Mouse (Mus musculus): ENCODE data around the gene Ehbp1l1. TPM values are rescaled to one million over a fixed set of nuclear protein-coding genes. Genes with fewer than 3 reads are reported as not detected.
"Not testable (repeated sequence)": the region's sequence is repeated elsewhere in the genome, so short reads cannot be mapped to it uniquely, and the experiment has no call there.

Gene Ehbp1l1
- total RNA-seq, 1 experiment from 2014 or later = 40.9 TPM

DNA sequence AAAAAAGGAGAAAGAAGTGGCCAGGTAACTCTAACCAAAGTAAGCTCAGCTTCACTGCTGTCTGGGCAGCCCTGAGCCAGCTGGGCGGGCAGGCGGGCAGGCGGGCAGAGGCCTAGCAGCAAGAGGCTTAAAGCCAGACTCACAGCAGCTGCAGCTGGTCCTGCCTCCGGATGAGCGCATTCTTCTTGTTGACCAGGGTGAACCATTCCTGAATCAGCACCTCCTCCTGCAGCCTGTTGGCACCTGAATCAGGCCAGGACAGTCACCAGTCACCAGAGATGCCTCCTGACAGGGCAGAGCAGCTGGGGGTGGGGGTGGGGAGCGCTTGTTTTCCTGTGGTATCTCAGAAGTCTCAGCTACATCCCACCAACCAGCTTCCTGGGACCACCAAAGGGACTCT lies 16.0 kb downstream of the Ehbp1l1 start:
- DNase-seq = no peak

DNA sequence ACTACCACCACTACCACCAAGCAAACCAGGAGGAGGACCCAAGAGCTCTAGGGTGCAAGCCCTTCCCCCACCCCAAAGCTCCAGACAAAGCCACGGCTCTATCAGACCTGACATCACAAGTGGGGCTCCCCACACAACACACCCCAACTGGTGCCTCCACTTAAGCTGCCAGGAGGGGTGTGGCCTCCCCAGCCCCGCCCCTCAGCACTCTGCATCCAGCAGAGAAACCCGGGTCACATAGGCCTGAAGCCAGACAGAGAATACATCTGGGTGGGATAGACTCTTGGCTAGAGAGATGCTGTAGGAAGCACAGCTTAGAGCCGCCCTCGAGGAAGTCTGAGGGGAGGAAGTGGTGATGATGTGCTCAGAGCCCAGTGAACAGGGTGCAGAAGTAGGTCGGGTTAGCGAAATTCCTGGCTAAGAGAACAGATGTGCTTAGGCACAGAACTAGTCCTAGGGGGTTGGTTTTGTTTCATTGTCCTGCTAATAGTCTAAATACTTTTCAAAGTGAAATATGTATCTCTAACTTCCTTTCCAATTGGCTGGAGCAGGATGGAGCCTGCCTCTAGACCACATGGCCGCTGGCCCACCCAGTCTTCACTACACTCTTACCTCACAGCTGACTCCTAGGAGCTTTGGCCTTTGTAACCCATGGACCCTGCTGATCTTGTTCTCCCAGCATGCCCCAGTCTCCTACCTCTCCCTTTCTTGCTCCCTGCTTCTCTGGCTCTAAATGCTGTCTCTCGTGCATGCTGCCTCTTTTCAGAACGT lies 21.1 kb downstream of the Ehbp1l1 start:
- DNase-seq = no peak

DNA sequence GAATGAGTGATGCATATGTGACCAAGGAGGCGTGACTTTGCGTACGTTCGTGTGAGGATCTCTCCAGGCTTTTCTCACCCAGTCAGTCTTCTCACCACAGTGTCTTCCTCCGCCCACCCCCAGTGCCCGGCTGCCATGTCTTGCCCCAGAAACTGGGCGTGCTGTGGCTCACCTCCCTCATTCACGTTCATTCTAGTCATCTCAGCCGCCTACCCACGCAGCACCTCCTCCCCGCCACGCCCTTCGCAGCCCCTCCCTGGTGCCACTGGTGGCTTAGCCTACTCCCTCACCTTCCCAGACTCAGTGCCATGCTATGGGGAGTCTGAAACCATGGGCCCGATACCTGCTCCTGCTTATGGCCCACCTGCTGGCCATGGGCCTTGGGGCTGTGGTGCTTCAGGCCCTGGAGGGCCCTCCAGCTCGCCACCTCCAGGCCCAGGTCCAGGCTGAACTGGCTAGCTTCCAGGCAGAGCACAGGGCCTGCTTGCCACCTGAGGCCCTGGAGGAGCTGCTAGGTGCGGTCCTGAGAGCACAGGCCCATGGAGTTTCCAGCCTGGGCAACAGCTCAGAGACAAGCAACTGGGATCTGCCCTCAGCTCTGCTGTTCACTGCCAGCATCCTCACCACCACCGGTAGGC lies 21.8 kb downstream of the Ehbp1l1 start, which contains the start of gene Kcnk7:
Gene Kcnk7, plus strand, starts transcription at position 205 of the 638 bp plus-strand sequence.
- no peak for DNase-seq

DNA sequence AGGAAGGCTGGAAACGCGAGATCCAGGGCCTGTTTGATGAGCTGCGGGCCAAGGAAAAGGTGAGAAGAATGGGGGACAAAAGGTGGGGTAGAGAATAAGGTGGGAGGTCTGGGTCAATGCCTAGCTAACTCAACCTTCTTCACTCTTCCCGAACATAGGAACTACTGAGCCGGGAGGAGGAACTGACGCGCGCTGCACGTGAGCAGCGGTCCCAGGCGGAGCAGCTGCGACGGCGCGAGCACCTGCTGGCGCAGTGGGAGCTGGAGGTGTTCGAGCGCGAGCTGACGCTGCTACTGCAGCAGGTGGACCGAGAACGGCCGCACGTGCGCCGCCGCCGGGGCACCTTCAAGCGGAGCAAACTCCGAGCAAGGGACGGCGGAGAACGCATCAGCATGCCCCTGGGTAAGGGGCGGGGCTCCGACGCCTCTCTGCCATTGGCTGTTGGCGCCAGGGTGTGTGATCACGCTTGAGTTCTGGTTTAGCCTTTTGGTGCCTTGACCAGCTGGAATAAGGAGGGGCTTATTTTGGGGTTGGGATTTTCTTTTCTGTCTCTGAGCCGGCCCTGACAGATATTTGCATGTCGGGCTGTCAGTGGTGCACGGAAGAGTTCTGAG lies 30.2 kb downstream of the Ehbp1l1 start:
- no peak for DNase-seq

DNA sequence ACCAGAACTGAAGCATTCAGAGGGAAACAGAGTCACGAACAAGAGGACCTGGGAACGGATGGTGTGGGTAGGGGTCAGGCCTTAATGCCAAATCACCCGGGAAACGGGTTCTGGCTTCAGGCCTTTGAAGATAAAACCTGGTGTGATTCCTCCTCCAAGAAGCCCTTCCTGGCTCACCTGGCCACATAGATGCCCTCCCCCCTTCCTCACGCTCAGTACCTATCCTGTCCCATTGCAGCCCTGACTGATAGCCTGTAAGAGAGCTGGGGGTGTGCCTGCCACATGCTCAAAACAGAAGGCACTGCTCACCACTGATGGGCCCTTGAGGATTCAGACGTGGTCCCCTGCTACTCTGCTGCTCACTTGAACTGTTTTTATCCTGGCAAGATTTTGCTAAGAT lies 32.3 kb downstream of the Ehbp1l1 start:
- DNase-seq = no peak

DNA sequence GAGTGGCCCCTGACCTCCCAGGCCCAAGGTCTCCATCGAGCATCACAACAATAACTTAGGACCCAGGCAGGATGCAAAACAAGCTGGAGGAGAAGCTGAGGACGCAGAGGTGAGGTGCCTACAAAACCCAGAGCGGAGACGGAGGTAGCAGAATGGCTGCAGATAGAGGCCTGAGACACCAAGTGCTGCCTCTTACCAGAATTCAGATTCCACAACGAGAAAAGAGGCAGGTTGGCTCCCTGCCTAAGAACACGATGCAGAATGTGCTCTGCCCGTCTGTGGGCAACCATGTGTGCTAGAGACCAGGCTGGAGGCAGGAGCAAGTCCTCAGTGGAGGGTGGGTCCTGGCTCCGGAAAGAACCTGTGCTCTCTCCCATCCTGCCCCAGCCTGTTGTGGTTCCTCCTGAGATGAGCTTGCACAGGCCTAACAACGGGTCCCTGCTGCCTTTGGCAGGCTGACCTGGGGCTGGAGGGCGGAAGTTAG lies 33.2 kb downstream of the Ehbp1l1 start:
- DNase-seq = no peak

DNA sequence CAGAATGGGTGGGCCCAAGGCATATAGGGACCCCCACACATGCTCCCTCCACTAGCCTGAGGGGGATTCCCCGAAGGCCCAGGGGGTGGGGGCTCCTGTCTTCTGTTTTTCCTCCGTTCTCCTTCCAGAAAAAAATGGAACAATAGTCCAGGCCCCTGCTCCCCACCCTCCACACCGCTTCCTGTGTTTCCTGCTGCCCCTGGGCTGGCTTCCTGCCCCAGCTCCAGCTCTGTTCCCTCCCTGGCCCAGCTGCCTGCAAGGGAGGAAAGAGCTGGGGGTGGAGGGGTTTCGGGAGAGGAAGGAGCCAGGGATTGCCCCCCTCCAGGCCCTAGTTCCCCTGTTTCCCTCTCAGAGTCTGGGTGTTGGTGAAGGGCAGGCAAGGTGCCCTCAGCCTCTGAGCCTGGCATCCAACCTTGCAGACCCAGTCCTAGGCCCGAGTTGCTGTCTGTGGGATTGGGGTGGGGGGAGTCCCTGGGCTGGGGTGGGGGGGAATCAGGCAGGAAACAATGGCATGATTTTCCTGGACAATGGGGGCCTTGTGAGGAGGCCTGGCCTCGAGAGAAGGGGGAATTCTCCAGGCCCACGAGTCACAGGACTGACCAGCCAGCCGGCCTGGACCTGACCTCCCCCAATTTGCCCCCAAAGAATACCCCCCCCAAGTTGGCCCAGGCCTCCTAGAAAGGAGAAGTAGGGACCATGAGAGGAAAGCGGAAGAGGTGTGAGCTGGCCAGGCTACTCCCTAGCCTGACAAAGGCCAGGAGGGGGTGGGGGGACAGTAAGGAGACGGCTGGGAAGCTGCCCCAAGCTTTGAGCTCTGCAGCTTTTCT lies 33.8 kb downstream of the Ehbp1l1 start:
- DNase-seq = peak; percentile 46

DNA sequence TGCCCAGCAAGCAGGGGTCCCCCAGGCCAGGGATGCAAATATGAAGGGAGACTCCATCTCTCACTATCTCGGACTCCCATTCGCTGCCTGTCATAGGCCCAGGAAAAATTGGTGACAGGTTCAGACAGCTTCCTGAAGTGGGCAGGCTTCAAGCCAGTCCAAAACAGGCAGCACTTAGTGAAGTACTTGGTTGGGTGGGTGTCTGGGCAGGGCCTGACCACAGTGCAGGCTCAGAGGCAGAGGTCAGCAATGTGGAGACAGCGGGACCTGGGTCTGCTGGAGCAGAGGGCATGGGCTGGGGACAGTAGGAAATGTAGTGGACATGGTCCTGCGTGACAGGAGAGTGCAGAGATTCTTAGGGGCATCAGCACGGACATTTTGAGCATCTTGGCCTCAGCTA lies 34.5 kb downstream of the Ehbp1l1 start:
- no peak for DNase-seq

DNA sequence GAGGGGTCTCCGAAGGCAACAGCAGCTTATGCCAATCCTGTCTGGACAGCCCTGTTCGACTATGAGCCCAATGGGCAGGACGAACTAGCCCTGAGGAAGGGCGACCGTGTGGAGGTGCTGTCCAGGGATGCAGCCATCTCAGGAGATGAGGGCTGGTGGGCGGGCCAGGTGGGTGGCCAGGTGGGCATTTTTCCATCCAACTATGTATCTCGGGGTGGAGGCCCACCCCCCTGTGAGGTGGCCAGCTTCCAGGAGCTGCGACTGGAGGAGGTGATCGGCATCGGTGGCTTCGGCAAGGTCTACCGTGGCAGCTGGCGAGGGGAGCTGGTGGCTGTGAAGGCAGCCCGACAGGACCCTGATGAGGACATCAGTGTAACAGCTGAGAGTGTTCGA lies 35.8 kb downstream of the Ehbp1l1 start:
- no peak for DNase-seq

DNA sequence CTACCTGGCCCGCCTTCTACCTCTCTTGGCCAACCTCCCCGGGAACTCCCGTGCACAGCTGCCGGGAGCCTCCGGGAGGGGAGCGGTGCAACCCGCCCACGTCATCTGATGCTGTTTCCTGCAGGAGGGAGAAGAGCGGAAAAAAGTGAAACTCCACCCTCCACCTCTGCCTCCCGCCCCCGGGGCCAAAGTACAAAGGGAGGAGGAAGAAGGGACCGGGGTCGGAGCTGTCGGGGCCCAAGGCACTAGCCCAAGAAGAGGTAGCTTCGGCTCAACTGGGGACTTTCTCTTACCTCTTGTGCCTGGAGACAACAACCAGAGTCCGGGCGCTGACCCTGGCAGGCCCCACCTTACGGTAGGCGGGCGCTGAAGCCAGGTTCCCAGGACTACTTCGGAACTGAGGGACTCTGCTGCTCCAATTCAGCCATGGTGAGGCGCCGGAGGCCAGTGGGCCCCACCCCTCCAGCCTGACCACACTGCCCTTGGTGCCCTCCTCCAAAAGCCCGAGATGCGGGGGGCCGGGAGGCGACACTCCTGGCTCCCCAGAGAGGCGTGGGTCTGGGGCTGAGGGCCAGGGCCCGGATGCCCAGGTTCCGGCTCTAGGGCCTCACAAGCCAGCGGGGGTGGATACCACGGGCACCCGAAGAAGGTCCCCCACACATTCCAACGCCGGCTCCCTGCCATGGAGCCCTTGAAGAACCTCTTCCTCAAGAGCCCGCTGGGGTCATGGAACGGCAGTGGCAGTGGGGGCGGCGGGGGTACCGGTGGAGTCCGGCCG lies 36.4 kb downstream of the Ehbp1l1 start:
- DNase-seq = peak; percentile 87

DNA sequence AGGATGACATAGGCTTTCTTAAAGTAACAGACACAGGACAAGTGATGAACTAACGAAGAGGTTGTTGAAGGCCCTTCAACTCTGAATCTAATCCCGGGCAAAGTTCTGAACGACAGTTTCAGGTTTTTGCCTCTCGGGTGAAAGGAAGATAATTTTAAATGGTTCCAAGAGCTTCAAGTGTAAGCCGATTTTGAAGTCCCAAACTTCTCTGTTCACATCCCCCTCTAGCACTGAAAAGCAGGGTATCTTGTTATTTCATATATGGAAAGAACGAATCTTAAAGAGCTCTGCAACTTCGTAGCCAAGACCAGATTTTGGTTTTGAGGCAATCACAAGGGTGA lies 37.1 kb downstream of the Ehbp1l1 start:
- DNase-seq = no peak

DNA sequence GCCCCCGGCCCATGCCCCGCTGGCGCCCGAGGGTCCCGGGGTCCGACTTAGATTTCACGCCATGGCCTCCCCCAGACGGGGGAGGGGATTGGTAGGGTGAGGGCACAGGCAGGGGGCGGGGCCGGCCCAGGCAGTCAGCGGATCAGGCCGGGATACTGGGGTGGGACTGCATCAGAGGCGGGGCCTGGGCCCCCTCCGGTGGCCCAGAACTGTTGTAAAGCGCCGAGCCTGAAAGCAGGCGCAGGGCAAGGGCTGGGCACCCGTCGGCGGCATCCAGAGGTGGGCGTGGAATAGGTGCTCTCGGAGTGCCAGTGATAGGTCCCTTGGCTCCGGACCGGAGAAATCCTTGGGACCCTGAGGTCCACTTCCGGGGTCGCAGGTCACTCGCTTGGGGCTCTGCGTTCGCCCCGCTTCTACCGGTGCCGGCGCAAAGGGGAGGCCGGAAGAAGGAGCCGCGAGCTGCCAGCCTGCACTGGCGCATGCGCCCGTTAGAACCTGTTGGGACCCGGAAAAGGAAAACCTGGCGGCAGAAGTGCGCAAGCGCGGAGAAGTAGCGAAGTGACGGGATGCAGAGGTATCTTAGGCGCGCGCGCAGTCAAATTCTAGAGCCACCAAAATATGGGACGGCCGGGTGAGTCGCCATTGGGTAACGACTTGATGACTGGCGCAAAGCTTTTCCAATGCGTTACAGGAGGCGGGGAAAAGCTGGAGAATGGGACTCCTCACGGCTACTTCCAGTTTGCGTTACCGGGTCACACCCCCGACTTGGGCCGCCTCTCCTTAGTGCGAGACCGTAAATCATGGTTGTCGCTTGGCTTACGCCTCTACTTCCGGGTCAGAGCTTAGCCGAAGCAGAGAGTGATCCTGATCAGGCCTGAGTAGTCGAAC lies 37.7 kb downstream of the Ehbp1l1 start, which contains the start of the genes Map3k11 and Pcnx3:
Gene Map3k11, plus strand, starts transcription at position 543 of the 888 bp plus-strand sequence.
Gene Pcnx3, minus strand, starts transcription at position 709 of the 888 bp plus-strand sequence.
- DNase-seq = peak; percentile 95

DNA sequence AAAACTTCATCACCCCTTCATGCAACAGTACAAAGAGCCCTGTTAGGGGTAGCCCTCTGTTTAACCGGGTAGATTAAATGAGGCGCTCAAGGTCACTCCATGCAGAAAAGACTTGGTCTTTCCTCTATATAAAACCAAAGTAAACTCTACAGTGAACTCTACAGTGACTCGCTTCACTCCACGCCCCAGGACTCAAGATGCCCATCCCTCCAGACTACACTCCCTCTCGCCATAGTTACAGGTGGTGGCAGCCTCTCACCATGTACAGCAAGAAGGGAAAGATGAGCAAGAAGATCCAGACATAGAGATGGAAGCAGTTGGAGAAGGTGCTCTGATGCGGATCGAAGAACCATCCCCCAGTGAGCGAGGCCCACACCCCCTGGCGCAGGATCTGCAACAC lies 38.4 kb downstream of the Ehbp1l1 start:
- no peak for DNase-seq

DNA sequence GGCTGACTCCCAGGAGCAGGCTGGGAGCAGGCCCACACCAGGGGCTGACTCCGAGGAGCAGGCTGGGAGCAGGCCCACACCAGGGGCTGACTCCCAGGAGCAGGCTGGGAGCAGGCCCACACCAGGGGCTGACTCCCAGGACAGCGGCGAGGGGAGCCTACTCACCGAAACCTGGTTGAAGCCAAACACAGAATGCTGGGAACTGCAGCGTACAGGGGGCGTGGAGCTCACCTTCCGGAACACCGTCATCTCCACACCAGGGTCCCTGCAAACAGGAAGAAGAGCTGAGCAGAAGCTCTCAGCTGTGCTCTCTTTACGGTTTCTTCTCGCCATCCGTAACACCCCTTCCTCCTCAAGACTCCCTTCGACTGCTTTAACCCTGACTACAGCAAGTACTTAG lies 39.2 kb downstream of the Ehbp1l1 start:
- not testable (repeated sequence) for DNase-seq

DNA sequence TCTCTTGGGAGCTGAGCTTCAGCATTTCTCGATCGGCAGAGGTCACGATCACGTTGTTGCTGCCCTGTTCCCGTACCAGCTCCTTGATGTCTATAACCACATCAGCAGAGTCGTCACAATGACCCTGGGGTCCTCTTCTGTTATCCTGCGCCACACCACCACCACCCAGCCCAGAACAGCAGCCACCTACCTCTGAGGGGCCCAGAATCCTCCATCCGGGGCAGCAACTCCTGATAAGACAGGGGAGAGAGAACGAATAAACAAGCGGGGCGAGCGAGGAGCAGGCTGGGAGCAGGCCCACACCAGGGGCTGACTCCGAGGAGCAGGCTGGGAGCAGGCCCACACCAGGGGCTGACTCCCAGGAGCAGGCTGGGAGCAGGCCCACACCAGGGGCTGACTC lies 39.7 kb downstream of the Ehbp1l1 start:
- no peak for DNase-seq

DNA sequence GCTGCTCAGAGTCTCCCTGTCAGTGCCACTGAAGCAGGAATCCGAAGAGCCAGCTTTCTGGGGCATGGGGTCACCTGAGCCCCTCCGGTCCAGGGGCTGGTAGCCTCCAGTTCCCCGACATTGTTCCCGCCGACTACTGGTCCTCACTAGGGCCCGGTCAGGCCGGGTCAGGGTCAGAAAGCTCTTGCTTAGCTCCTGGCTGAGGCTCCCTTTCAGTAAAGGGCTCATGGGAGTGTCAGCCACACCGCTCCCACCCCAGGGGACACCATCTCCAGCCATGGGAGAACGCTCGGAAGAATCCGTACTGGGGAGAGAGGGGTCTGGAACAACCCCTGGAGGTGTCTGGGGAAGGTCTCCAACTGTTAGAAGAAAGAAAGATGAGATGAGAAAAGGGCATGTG lies 40.3 kb downstream of the Ehbp1l1 start:
- no peak for DNase-seq

DNA sequence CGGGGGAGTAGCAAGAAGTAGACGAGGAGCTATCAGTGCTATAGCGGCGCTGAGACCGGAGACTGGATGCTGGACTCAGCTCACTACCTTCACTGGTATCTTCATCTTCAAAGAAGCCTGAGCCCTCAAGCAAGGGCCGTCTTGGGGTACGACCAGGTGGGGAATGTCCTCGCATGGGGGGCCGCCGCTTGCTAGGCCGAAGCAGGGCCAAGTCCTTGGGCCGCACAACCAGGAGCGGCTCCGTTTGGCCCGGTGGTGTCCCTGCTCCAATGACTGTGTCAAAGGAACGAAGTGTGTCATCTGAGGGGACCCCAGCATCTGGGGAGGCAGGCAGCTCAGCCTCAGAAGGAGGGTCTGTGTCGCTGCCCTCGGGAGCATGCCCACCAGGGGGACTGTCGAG lies 40.7 kb downstream of the Ehbp1l1 start:
- no peak for DNase-seq

DNA sequence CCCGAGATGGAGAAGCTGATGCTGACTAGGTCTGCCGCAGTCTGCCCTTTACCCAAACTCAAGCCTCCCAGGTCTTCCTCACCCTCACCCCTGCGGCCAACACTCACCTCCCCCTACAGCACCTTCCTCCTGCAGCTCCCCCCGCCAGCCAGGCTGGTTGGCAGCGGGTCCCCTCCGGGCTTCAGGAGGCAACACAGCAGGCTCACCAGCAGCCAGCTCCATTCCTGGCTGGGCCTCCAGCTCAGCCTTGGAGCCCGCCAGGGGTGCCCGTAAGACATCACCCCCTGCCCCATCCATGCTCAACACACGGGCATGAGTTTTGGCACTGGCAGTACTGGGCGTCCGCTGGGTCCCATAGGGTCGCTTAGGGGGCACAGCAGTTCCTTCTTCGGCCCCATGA lies 41.1 kb downstream of the Ehbp1l1 start:
- DNase-seq = no peak

DNA sequence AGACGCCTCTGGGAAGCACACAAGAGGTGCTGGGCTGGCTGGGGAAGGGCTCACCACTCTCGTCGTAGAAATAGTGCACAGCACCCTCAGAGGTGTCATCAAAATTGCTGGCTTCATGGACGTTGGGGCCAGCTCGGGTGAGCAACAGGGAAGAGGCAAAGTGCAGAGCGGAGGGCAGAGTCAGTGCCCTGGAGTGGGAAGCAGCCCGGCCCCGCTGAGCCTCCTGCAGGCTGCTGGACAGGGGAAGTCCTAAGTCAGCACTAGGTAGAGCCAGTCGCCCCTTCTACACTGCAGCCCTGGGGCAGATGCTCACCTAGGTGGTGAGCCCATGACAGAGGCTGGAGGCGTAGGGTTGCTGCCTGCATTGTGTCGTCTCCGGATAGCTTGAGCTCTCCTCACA lies 41.9 kb downstream of the Ehbp1l1 start:
- no peak for DNase-seq

DNA sequence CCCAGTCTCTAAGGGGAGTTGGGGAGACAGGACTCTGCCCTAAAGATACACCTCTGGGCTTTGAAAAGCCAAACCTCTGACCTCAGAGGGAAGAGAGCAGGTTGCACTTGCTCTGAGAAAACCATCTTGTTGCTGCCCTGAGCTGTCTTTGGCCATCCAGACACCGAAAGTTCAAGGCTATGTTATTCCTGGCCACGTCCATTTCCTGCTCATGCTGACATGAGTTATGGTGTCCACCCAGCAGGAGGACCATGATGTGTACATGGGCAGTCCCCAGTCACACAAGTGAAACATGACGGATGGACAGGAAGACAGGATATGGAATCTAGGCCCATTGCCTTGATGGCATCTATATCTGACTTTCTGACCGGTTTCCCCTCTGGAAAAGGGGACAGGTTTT lies 45.7 kb downstream of the Ehbp1l1 start:
- DNase-seq = peak; percentile 35

DNA sequence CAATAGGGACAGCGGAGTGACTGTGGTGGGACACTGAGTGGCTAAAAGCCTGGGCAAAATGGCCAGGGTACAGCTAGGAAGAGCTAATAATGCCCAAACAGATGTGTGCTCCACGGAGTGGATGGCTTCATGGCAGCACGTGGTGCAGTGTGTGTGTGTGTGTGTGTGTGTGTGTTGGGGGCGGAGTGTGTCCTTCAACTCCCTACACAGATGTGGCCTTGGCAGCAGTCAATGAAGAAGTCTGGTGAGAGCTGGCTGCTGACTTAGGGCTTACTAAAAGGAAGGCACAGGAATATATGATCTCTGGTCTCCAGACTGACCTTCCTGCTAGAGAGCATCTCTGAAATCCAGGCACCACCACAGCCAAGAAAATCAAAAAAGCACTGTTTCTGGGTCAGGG lies 57.7 kb downstream of the Ehbp1l1 start:
- DNase-seq = peak; percentile 35

All from adrenal gland, postnatal 25 days (tissue).